Mouse (Mus musculus) retina, postnatal 7 days (tissue): Measurements from ENCODE around the gene Trim8.

Experiments used
- DNase-seq: peaks from one replicate; pipeline ENCODE4 v3.0.0-alpha.2; 2012; ENCODE audit warnings: low read depth, low spot score

Trim8 gene

GRCm38 (mm10) chr19:46523131-46523479 is 21.6 kb downstream of the Trim8 start:
- DNase-seq: no peak

- DNase-seq: no peak
These were observed 22.1 kb downstream of the Trim8 start for GRCm38 (mm10) chr19:46523480-46524151.

GRCm38 (mm10) chr19:46524152-46524544 is 22.6 kb downstream of the Trim8 start:
- DNase-seq: no peak

GRCm38 (mm10) chr19:46524601-46525321 is 23.3 kb downstream of the Trim8 start:
- DNase-seq: no peak

- no peak for DNase-seq
These were observed 24.5 kb downstream of the Trim8 start for GRCm38 (mm10) chr19:46525691-46526631.

GRCm38 (mm10) chr19:46527632-46528528 is 26.4 kb downstream of the Trim8 start:
- DNase-seq: no peak

- no peak for DNase-seq
These were observed 27.2 kb downstream of the Trim8 start for GRCm38 (mm10) chr19:46528529-46529213.

- no peak for DNase-seq
These were observed 28.3 kb downstream of the Trim8 start for GRCm38 (mm10) chr19:46529601-46530448.

- DNase-seq: no peak
These were observed 29.0 kb downstream of the Trim8 start for GRCm38 (mm10) chr19:46530449-46530990.

- no peak for DNase-seq
These were observed 29.8 kb downstream of the Trim8 start for GRCm38 (mm10) chr19:46531071-46532030.

- no peak for DNase-seq
These were observed 30.7 kb downstream of the Trim8 start for GRCm38 (mm10) chr19:46532031-46532688.

GRCm38 (mm10) chr19:46533066-46533465 is 31.6 kb downstream of the Trim8 start:
- no peak for DNase-seq

GRCm38 (mm10) chr19:46533525-46533924 is 32.0 kb downstream of the Trim8 start:
- DNase-seq: no peak

- DNase-seq: no peak
These were observed 33.1 kb downstream of the Trim8 start for GRCm38 (mm10) chr19:46534542-46535098.

GRCm38 (mm10) chr19:46537357-46537756 is 35.9 kb downstream of the Trim8 start:
- DNase-seq: no peak

- no peak for DNase-seq
These were observed 36.7 kb downstream of the Trim8 start for GRCm38 (mm10) chr19:46538213-46538612.

- DNase-seq: no peak
These were observed 41.2 kb downstream of the Trim8 start for GRCm38 (mm10) chr19:46542750-46543149.
